ENCODE assay signal across 8 mouse cellular contexts in the genomic region with DNA sequence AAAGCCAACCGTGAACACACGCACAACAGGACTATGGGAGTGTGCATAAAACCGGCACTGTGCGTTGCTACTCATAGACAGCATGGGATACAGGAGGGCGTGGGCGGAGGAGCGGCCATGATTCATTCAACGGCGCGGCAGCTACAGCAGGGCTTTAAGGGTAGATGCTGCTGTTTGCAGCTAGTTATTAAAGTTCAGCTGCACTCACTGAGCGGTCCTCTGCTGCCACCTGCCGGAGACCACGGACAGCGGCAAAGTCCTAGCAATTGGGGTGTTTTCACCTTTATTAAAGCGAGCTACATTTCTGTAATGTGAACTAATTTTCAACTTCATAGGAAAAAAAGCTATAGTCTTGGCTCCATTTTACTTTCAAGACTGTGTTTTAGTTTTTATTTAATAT.
DNase-seq lines count a peak whose midpoint lies in the region; ATAC-seq lines count a peak whose summit lies in the region.

No protein-coding gene starts in this region.

- intact Hi-C loops in left cerebral cortex, postnatal 25 days (cut with DNase I): loop anchor here (1.0 to 10.0 kb wide), 2 partner anchors 87 to 177 kb away; no protein-coding TSS in a partner anchor

- H3K4me3 ChIP-seq in midbrain, embryonic 11.5 days (ENCODE audit: low read depth, low read length): no peak overlapping the region

- no peak; the same call in 1 of the 2 replicates for ATAC-seq in midbrain, embryonic 11.5 days (ENCODE audit: low FRiP score)

- H3K4me2 ChIP-seq in midbrain, embryonic 11.5 days: no peak overlapping the region

- 41% methylated on average over 15 of the region's 15 CpGs for WGBS in midbrain, embryonic 11.5 days

- DNase-seq in ZHBTc4 (ENCODE audit: low read depth, low spot score): peak; percentile 85
- DNase-seq in cerebellum, postnatal 14 days: peak; percentile 86 to 90
- peak; percentile 34 to 76 for DNase-seq in frontal cortex, postnatal 14 days (ENCODE audit: low spot score in 2 of 2)
- DNase-seq in kidney, adult 11 months: peak; percentile 36
- DNase-seq in left cerebral cortex, postnatal 25 days (ENCODE audit: low spot score in 2 of 2): peak; percentile 80 to 85
- DNase-seq in midbrain, embryonic 11.5 days (ENCODE audit: low spot score, missing footprints): peak; percentile 93
- DNase-seq in right cerebral cortex, postnatal 36 days (ENCODE audit: low spot score in 2 of 2): peak; percentile 49 to 60
- peak; percentile 41 for DNase-seq in yolk sac, embryonic 10.5 days (ENCODE audit: low spot score)

- no peaks in the 10 kb centered on the region for H3K4me1 ChIP-seq in midbrain, embryonic 11.5 days (ENCODE audit: control insufficient read depth, insufficient read depth, low read length)

- no peaks in the 10 kb centered on the region for H3K9me3 ChIP-seq in midbrain, embryonic 11.5 days (ENCODE audit: control insufficient read depth, low read length)

- no peak overlapping the region for H3K9ac ChIP-seq in midbrain, embryonic 11.5 days (ENCODE audit: low read length)

- H3K27me3 ChIP-seq in midbrain, embryonic 11.5 days (ENCODE audit: control insufficient read depth, insufficient read depth, low read length): no peaks in the 10 kb centered on the region

- H3K36me3 ChIP-seq in midbrain, embryonic 11.5 days (ENCODE audit: control insufficient read depth, insufficient read depth, low read length): peaks cover 3% of the 10 kb centered on the region

- H3K27ac ChIP-seq in midbrain, embryonic 11.5 days (ENCODE audit: low read depth, low read length): no peak overlapping the region

Comparison
In these comparisons a context has a peak if more than half of its experiments do, and no peak if none do; other contexts are left out.
1. DNase-seq: peak in every context shown above with its lines; median percentile 93 in midbrain, embryonic 11.5 days; 88 in cerebellum, postnatal 14 days; 85 in ZHBTc4; 82 in left cerebral cortex, postnatal 25 days; 55 in frontal cortex, postnatal 14 days; 54 in right cerebral cortex, postnatal 36 days; 41 in yolk sac, embryonic 10.5 days; 36 in kidney, adult 11 months.